Mouse (Mus musculus) gastrocnemius, adult 18-20 months (tissue): ENCODE measurements around the gene Cd109. TPM values are rescaled to one million over a fixed set of nuclear protein-coding genes. Genes with fewer than 3 reads are reported as not detected.

ENCODE experiments used
- DNase-seq: peaks from one replicate; pipeline ENCODE4 v3.0.0; 2021; ENCODE audit warnings: low spot score
- long read RNA-seq, 2 experiments: library from polyadenylated mRNA; stranded (forward); transcript quantifications; one replicate each; pipeline ENCODE4 v2.0.0; 2021
- total RNA-seq, 2 experiments: library from RNA; stranded (reverse); gene quantifications; 2 replicates each; pipeline ENCODE4 v1.2.3; 2021

Cd109 gene
- total RNA-seq = under 1 TPM; 0.27 to 0.74 TPM
- long read RNA-seq, experiment 1 = 0 reads
- long read RNA-seq, experiment 2 = 0 reads

DNA sequence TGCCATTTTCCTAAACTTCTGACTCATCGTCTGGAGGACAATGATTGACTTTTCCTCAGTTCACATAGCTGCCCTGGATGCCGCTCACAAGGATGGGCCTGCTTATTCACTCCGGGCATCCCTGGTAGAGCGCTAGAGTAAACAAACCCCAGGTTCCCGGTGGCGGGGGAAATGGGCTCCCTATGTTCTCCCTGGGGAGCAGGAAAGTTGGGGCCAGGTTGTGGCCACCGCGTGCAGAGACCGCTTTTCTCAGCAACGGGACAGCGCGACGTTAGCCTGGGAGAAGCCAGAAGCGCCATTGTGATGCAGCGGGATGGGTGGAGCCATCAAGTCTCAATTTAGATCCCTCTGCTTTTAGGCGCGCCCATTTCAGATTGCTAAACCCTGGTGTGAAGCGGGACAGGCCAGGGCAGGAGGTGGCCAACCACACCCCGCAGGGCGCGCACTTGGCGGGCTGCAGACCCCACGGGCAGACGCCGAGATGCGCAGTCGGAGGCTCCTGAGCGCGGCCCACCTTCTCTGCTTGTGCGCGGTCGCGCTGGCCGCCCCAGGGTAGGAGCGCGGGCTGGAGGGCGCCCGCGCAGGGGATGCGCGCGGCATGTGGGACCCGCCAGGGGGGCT is at the start of gene Cd109:
Gene Cd109, plus strand, starts transcription at position 146 of the 621 bp plus-strand sequence.
- DNase-seq = peak; percentile 19

GRCm38 (mm10) chr9:78569934-78570333 is 45.4 kb upstream of the Cd109 start:
- no peak for DNase-seq

GRCm38 (mm10) chr9:78576466-78576865 is 38.9 kb upstream of the Cd109 start:
- DNase-seq = no peak

DNA sequence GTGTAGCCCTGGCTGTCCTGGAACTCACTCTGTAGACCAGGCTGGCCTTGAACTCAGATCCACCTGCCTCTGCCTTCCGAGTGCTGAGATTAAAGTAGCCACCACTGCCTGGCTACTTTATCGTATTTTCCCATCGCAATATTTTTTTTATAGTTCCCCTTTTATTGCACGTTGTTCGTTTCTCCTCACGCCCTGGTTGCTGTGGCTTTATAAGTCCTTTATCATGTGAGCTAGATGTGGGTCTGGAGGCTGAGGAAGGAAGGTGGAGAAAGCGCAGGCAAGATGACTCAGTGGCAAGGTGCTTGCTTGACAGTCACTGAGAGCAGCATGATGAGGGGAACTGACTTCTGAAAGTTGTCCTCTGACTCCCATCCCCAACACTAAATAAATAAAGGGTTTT is 36.5 kb upstream of the Cd109 start:
- no peak for DNase-seq

DNA sequence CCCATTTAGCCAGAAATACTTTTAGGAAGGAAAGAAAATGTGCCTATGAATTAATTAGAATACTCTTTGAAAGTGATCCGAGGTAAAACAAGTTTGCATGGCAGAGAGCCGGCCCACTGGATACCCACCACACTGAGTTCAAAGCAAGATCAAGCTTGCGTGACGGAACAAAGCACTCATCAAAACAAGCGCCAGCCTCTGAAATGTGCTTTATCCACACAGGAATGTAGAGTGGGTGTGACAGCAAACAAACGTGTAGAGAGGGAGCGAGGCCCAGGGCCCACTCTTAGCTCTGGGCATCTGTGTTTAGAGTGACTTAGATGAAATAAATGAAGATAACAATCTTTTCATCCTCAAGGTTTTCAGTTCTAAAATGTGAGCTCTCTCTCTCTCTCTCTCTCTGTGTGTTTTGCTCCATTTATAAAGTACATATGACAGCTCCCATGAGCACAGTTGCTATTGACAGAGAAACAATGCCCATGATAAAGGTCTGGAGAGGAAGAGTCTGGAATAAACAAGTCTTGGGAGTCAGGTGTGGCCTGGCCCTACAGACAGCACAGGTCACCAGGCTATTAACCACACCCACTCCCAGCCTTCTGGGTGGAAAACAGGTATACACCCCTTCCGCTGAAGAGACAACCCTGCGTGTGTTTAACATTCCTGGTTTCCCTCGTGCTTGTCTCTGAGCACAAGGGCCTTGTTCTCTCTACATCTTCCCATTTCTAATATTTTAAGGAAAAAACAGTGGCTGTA is 35.5 kb upstream of the Cd109 start:
- no peak for DNase-seq

GRCm38 (mm10) chr9:78587218-78587883 is 28.0 kb upstream of the Cd109 start:
- peak; percentile 20 for DNase-seq

DNA sequence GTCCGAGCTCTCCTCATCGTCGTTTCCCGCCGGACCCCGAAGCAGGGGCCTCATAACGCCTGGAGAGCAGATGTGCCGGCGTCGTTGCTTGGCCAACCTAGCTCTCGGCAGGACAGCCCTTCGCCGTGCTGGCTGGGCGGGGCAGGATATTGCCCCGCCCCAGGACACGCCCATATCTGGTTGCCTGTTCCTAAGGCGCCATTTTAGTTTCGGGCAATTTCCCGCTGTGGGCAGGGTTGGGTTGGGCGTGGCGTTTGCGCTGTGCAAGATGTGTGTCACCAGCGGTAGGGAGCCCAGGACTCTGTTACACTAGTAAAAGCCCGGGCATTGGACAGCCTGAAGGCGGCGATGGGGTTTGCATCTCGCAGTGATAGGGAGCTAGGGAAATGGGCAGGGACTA is 27.4 kb upstream of the Cd109 start, which contains the start of gene Slc17a5:
Gene Slc17a5, minus strand, starts transcription at position 128 of the 400 bp plus-strand sequence.
- DNase-seq = peak; percentile 92

DNA sequence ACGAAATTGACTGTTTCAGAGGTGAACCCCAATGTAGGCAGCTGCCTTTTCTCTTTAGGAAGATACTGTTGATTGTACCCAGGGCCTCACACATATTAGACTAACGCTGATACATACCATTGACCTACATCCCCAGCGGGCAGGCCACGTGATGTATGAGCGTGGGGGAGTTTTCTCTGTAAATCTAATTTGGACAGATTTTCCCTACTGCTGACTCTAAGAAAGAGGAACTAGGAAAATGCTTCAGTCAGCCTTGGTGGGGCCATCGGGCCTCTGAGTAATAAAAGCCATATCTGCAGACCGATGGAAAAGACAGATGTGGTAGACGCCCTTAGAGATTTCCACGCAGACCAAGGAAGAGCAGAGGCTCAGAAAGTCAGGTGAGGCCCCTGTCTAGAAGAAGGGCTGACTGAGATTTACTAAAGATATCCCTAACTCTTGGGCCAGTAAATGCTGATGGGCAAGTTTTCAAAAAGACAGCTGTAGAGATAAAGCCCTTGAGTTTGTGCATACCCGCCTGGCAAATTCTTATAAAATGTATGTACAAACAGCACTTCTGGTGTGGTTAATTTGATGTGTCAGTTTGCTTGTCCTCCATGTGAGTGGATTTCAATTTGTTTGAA is 26.8 kb upstream of the Cd109 start:
- DNase-seq = peak; percentile 10

DNA sequence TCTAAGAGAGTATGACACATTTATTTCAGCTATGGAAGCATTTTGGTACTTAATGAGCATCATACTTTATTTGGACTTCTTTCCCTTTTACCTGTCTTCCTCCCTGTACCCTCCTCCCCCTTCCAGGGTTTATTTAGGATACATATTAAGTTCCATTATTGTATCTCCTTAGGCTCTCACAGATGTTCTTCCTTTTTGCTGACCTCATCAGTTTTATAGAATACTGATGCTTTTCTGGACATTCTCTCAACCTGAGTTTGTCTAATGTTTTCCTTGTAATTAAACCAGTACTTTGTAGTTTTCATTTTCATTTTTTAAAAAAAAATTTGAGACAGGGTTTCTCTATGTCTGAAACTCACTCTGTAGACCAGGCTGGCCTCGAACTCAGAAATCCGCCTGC is 24.9 kb upstream of the Cd109 start:
- no peak for DNase-seq

DNA sequence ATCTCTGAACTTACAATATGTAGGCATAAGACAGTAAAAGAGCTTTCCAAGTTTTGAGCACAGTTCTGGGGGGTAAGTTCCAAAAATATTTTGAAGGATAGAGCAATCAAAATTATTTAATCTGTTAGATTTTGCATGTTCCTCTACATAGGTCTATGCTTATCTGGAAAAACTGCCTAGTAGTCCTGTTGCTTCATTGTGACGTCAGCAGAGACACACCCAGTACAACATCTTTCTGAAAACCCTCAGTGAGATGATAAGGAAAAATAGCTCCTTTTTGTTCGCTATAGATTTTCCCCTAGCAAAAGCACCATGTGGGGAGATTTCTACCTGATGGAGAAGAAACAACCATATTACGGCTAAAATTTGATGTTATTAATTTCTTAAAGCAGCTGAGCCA is 20.1 kb upstream of the Cd109 start:
- DNase-seq = no peak

GRCm38 (mm10) chr9:78595769-78596555 is 19.4 kb upstream of the Cd109 start:
- no peak for DNase-seq

GRCm38 (mm10) chr9:78596834-78597233 is 18.5 kb upstream of the Cd109 start:
- peak; percentile 13 for DNase-seq

DNA sequence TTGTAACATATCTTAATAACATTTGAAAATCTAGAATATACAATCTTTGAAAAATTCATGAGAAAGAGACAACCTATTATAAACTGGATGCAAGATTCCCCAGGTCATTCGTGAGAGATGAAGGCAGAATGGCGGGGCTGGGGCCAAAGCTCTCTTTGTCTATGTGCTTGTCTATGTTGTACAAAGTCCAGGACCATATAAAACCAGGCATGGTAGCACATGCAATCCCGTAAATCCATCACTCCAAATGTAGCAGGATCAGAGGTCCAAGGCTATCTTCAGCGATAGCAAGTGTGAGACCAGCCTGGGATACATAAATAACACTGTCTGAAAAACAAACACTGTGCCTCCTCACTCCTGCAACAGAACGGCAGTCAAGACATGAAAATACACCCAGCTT is 15.4 kb upstream of the Cd109 start:
- DNase-seq = no peak

GRCm38 (mm10) chr9:78601046-78601730 is 14.2 kb upstream of the Cd109 start:
- DNase-seq = no peak

GRCm38 (mm10) chr9:78614201-78614600 is 1.1 kb upstream of the Cd109 start:
- no peak for DNase-seq

GRCm38 (mm10) chr9:78619285-78619684 is 3.9 kb downstream of the Cd109 start:
- no peak for DNase-seq

DNA sequence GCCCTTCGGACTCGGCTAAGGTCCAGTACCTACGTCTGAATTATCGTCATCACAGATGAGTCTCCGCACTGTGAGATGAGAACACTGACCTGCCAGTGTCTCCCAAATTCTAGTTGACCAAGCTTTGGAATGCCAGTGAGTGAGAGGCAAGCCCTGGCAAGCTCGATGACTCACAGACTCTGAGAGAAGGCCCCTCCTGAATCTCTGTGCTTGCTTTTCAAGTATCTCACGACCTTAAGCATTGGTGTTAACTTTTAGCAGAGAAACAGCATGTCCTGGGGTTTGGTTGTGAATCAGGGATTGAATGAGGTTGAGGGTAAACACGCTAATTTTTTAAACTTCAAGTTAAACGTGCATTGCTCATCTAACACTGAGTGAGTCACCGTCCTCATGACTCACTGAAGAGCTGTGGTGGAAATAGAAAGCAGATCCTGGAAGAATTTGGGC is 8.0 kb downstream of the Cd109 start:
- DNase-seq = no peak

GRCm38 (mm10) chr9:78629991-78630390 is 14.6 kb downstream of the Cd109 start:
- no peak for DNase-seq

GRCm38 (mm10) chr9:78631755-78632434 is 16.5 kb downstream of the Cd109 start:
- DNase-seq = no peak

GRCm38 (mm10) chr9:78633976-78634375 is 18.6 kb downstream of the Cd109 start:
- no peak for DNase-seq
